6 mouse cellular contexts compared by ENCODE assay signal in the genomic region with DNA sequence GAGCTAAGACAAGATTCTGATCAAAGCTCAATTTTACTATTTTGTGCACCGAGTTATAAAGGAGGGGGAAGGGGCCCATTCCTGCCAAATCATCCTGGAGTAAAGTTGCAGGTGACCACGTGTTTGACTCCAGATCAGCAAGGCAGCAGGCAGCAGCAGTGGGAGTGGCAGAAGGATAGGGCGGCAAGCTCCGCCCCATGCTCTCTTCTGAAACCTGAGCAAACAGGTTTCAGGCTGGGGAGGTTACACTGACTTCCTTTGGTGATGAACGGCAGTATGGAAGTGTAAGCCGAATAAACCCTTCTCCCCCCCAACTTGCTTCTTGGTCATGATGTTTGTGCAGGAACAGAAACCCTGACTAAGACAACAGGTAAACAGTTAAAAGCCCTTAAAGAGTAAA.
DNase-seq lines count a peak whose midpoint lies in the region; ATAC-seq and TF ChIP-seq lines count a peak whose summit lies in the region.
"Not testable (repeated sequence)": the region's sequence is repeated elsewhere in the genome, so short reads cannot be mapped to it uniquely, and the experiment has no call there.

No protein-coding gene starts in this region.

- H3K4me1 ChIP-seq in embryonic facial prominence, embryonic 13.5 days; intestine, embryonic 15.5 days (replicated peaks); kidney, postnatal 0 days (replicated peaks; ENCODE audit: insufficient read depth, low read length); lung, embryonic 16.5 days (replicated peaks; ENCODE audit: control insufficient read depth, insufficient read depth, low read length): not testable (repeated sequence)

- not testable (repeated sequence) for H3K27ac ChIP-seq in embryonic facial prominence, embryonic 13.5 days; intestine, embryonic 15.5 days; kidney, postnatal 0 days; lung, embryonic 16.5 days (ENCODE audit: low read length)

- H3K4me2 ChIP-seq in embryonic facial prominence, embryonic 13.5 days = peak overlapping the region; percentile 9; the same call in 1 of the 2 replicates
- not testable (repeated sequence) for H3K4me2 ChIP-seq in intestine, embryonic 15.5 days (replicated peaks); kidney, postnatal 0 days (ENCODE audit: low read length); lung, embryonic 16.5 days (ENCODE audit: low read depth, low read length)

- not testable (repeated sequence) for H3K9ac ChIP-seq in embryonic facial prominence, embryonic 13.5 days; intestine, embryonic 15.5 days; kidney, postnatal 0 days (ENCODE audit: low read depth, low read length); lung, embryonic 16.5 days (ENCODE audit: low read length)

- peak; percentile 48 for DNase-seq in R1 (ENCODE audit: low read depth, low spot score)
- DNase-seq in kidney, postnatal 0 days (ENCODE audit: low spot score) = not testable (repeated sequence)
- DNase-seq in liver = peak; percentile 4

- TF ChIP-seq CTCF in kidney, postnatal 0 days (IDR thresholded peaks at IDR 0.05; ENCODE audit: low read depth) = not testable (repeated sequence)

- ATAC-seq in embryonic facial prominence, embryonic 13.5 days (ENCODE audit: insufficient number of reproducible peaks, insufficient read depth, low FRiP score, low TSS enrichment, low read depth) = not testable (repeated sequence)
- peak; percentile 51; the same call in 1 of the 2 replicates for ATAC-seq in intestine, embryonic 15.5 days
- ATAC-seq in kidney, postnatal 0 days (replicated peaks; ENCODE audit: low FRiP score, low read depth) = peak; percentile 75; the same call in 1 of the 2 replicates
- ATAC-seq in lung, embryonic 16.5 days (ENCODE audit: low read depth) = peak; percentile 67; the same call in 1 of the 2 replicates

- not testable (repeated sequence) for H3K4me3 ChIP-seq in embryonic facial prominence, embryonic 13.5 days; intestine, embryonic 15.5 days (replicated peaks); kidney, postnatal 0 days (replicated peaks; ENCODE audit: low read depth, low read length); lung, embryonic 16.5 days (ENCODE audit: low read length)

- H3K36me3 ChIP-seq in embryonic facial prominence, embryonic 13.5 days; intestine, embryonic 15.5 days; kidney, postnatal 0 days (ENCODE audit: insufficient read depth, low read length); lung, embryonic 16.5 days (ENCODE audit: control insufficient read depth, insufficient read depth, low read length): not testable (repeated sequence)

- not testable (repeated sequence) for H3K27me3 ChIP-seq in embryonic facial prominence, embryonic 13.5 days; intestine, embryonic 15.5 days (replicated peaks); kidney, postnatal 0 days (ENCODE audit: insufficient read depth, low read length); lung, embryonic 16.5 days (ENCODE audit: control insufficient read depth, insufficient read depth, low read depth, low read length)

- H3K9me3 ChIP-seq in embryonic facial prominence, embryonic 13.5 days; intestine, embryonic 15.5 days; kidney, postnatal 0 days (replicated peaks; ENCODE audit: low read length); lung, embryonic 16.5 days (ENCODE audit: control insufficient read depth, low read length): not testable (repeated sequence)

- WGBS in embryonic facial prominence, embryonic 13.5 days = 41% methylated on average over 6 of the region's 6 CpGs
- WGBS in intestine, embryonic 15.5 days = 31% methylated on average over 6 of the region's 6 CpGs
- WGBS in kidney, postnatal 0 days = 31% methylated on average over 6 of the region's 6 CpGs
- WGBS in lung, embryonic 16.5 days = 28% methylated on average over 6 of the region's 6 CpGs
